Mouse (Mus musculus) lung, postnatal 36 days (tissue): ENCODE data around the gene Lrrc4c.
A peak's percentile ranks its signal among the peaks of the same experiment; 100 is the strongest.

ENCODE experiments used
- DNase-seq: peaks from one replicate; pipeline ENCODE4 v3.0.0; 2022; ENCODE audit warnings: mixed read lengths

Gene Lrrc4c

GRCm38 (mm10) chr2:97318008-97318407, 1000.0 kb downstream of the Lrrc4c start:
- no peak for DNase-seq

- no peak for DNase-seq
Observed at GRCm38 (mm10) chr2:97318536-97318935, 1000.6 kb downstream of the Lrrc4c start.

GRCm38 (mm10) chr2:97332084-97332682, 1014.2 kb downstream of the Lrrc4c start:
- no peak for DNase-seq

GRCm38 (mm10) chr2:97339627-97340026, 1021.7 kb downstream of the Lrrc4c start:
- DNase-seq = no peak

- no peak for DNase-seq
Observed at GRCm38 (mm10) chr2:97361235-97361634, 1043.3 kb downstream of the Lrrc4c start.

GRCm38 (mm10) chr2:97369978-97370377, 1052.0 kb downstream of the Lrrc4c start:
- DNase-seq = no peak

GRCm38 (mm10) chr2:97391437-97391836, 1073.5 kb downstream of the Lrrc4c start:
- DNase-seq = no peak

- DNase-seq = no peak
Observed at GRCm38 (mm10) chr2:97391876-97392275, 1073.9 kb downstream of the Lrrc4c start.

GRCm38 (mm10) chr2:97413066-97413465, 1095.1 kb downstream of the Lrrc4c start:
- DNase-seq = no peak

GRCm38 (mm10) chr2:97414416-97415362, 1096.7 kb downstream of the Lrrc4c start:
- DNase-seq = no peak

GRCm38 (mm10) chr2:97434140-97434539, 1116.2 kb downstream of the Lrrc4c start:
- no peak for DNase-seq

- no peak for DNase-seq
Observed at GRCm38 (mm10) chr2:97435616-97436015, 1117.6 kb downstream of the Lrrc4c start.

- DNase-seq = no peak
Observed at GRCm38 (mm10) chr2:97437767-97438166, 1119.8 kb downstream of the Lrrc4c start.

GRCm38 (mm10) chr2:97463573-97463972, 1145.6 kb downstream of the Lrrc4c start:
- no peak for DNase-seq

GRCm38 (mm10) chr2:97466243-97466793, 1148.3 kb downstream of the Lrrc4c start:
- peak; percentile 68 for DNase-seq

- DNase-seq = no peak
Observed at GRCm38 (mm10) chr2:97467031-97467549, 1149.1 kb downstream of the Lrrc4c start.

- DNase-seq = no peak
Observed at GRCm38 (mm10) chr2:97467664-97468063, 1149.7 kb downstream of the Lrrc4c start.

GRCm38 (mm10) chr2:97468372-97468771, 1150.4 kb downstream of the Lrrc4c start:
- no peak for DNase-seq

GRCm38 (mm10) chr2:97469396-97469795, 1151.4 kb downstream of the Lrrc4c start:
- DNase-seq = no peak

GRCm38 (mm10) chr2:97478175-97478924, 1160.4 kb downstream of the Lrrc4c start:
- DNase-seq = no peak

- DNase-seq = no peak
Observed at GRCm38 (mm10) chr2:97478925-97479298, 1160.9 kb downstream of the Lrrc4c start.

- DNase-seq = no peak
Observed at GRCm38 (mm10) chr2:97484990-97485389, 1167.0 kb downstream of the Lrrc4c start.

- no peak for DNase-seq
Observed at GRCm38 (mm10) chr2:97485609-97486008, 1167.6 kb downstream of the Lrrc4c start.
